Mouse (Mus musculus): ENCODE results near the gene Smok3c. TPM values are rescaled to one million over a fixed set of nuclear protein-coding genes. Genes with fewer than 3 reads are reported as not detected.
"Not testable (repeated sequence)": the region's sequence is repeated elsewhere in the genome, so short reads cannot be mapped to it uniquely, and the experiment has no call there.

The Smok3c gene
- not detected for total RNA-seq (2021)
- long read RNA-seq, experiment 1: 0 reads
- long read RNA-seq, experiment 2: 0 reads

DNA sequence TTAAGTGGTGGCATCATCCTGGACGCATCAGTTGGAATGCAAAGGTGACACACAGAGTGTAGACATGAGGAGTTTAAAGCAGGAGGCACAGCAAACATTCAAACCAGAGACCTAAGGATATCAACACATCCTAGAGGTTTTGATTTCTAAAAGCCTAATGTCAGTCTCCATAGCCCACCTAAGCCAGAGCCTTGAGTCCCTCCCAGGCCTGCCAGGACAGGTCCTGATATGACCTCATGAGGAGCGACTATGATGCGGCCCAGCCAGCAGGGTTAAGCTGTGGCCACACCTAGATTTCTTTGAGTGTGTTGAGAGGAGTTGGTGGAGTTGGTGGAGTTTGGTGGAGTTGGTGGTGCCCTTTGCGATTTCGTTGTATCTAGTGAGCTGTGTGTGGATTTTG lies at the start of gene Smok3c:
Smok3c (plus strand) TSS at position 301 of the 400 bp plus-strand sequence.
- DNase-seq: not testable (repeated sequence)

DNA sequence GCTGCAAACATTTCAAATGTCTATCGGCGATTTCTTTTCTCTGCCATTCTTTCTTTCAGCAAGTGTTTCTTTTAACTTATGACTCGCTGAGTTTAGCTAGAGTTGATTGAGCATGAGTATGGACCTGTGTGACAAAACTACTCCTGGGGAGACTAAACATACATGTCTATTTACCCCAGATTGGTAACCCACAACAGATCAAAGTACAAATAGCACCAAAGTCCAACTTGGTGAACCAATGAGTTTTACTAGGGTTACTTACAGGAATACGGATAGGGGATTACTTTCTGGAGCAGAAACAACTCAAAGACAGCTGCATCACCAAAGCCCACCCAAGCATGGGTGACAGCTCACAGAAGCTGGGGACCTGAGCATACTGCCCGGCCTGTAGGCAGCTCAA lies 43.6 kb upstream of the Smok3c start:
- DNase-seq: no peak

DNA sequence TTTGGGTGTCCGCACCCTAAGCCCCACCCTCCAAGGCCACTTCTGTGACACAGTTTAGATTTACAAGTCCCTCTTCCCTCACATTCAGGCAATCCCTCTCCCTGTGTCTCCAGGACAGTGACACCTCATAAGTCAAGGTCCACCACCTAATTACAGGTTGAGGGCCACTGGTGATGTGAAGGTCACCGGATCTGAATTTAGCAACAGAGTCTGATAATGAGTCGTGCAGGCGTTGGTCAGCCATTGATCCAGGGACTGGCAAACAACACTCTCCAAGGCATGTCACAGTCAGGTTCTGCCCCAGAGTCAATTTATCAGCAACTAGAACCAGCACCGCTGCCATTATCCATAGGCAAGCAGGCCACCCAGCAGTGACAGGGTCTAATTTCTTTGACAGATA lies 40.6 kb upstream of the Smok3c start:
- DNase-seq: no peak

DNA sequence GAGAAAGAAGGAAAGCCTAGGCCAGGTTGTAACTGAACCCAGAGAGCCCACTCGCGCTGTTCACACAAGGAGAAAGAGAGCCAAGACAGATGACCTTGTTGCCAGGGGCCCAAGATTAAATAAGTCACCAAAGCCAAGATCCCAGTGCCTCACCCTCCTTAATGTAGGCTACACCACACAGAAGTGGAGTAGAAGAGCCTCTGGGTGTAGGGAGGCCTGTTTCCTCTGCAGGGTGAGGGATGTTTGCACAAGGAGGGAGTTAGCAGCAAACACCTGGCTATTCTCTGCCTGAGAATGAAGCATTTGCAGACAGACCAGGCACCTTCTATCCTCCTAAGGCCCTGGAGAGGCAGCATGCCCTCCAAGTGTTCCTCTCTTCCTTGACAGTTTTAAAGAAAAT lies 36.5 kb upstream of the Smok3c start:
- no peak for DNase-seq

DNA sequence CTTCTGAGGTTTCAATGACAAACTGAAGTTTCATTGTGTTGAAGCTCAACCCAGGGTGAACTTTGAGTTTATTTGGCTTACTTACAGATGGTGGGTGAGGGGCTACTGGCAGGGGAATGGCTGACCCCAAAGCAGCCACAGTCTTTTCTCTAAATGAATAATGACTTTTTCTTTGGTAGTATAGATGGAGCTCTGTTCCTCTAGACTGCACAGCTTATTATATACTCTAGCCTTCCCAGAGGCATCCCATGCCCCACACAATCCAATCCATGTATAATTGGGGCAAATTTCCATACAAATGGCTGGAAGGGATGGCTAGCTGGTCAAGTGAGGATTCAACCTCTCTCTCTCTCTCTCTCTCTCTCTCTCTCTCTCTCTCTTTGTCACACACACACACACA lies 36.0 kb upstream of the Smok3c start:
- no peak for DNase-seq

DNA sequence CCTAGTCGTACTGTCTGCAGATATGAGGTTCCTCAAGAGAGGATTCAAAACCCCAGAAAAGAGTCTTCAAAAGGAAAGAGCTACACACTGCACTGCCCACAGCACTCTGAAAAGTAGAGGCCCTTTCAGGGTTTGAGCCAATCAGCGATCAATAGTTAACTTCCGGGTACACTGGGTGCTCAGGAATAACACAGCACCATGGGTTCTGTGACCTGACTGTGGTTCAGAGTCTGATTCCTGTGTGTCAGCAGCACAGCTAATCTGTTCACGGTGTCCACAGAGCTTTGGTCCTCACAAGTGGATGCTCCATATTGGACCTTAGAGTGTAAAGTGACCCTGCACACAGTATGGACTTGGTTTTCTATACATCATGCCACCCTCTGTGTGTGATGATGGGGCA lies 33.4 kb upstream of the Smok3c start:
- not testable (repeated sequence) for DNase-seq

DNA sequence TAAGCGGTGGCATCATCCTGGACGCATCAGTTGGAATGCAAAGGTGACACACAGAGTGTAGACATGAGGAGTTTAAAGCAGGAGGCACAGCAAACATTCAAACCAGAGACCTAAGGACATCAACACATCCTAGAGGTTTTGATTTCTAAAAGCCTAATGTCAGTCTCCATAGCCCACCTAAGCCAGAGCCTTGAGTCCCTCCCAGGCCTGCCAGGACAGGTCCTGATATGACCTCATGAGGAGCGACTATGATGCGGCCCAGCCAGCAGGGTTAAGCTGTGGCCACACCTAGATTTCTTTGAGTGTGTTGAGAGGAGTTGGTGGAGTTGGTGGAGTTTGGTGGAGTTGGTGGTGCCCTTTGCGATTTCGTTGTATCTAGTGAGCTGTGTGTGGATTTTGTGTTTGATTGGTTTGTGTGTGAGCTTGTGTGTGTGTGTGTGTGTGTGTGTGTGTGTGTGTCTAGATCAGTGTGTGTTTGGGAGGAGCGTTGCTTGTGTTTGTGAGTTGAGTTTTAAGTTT lies 32.0 kb upstream of the Smok3c start, which contains the start of the genes Smok3a and Smok3b:
Smok3a (plus strand) TSS at position 301 of the 519 bp plus-strand sequence.
Smok3b (plus strand) TSS at position 469 of the 519 bp plus-strand sequence.
- not testable (repeated sequence) for DNase-seq

DNA sequence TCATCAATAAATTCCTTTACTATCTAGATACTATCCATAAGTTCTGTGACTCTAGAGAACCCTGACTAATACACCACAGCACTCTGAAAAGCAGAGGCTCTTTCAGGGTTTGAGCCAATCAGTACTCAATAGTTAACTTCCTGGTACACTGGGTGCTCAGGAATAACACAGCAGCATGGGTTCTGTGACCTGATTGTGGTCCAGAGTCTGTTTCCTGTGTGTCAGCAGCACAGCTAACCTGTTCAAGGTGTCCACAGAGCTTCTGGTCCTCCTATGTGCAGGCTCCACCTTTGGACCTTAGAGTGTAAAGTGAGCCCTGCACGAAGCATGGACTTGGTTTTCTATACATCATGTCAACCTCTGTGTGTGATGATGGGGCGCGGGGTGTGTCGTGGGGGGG lies 20.8 kb downstream of the Smok3c start:
- no peak for DNase-seq

DNA sequence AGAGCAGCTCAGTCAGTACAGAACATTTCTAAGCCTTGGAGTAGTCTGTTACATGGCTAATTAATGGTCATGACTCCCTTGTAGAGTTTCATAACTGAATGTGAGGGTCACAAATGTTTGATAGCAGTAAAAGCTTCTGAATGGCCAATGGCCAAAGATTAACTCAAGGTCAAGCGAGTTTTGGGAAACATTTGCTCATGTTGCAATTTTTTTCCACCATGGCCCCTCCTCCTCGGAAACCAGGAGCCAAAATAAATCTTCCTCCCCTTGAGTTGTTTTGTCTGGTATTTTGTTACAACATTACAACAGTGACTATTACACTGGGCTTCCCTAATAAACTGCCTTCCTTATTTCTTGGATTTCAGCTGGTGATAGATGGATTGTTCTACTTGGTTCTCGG lies 22.7 kb downstream of the Smok3c start:
- no peak for DNase-seq

DNA sequence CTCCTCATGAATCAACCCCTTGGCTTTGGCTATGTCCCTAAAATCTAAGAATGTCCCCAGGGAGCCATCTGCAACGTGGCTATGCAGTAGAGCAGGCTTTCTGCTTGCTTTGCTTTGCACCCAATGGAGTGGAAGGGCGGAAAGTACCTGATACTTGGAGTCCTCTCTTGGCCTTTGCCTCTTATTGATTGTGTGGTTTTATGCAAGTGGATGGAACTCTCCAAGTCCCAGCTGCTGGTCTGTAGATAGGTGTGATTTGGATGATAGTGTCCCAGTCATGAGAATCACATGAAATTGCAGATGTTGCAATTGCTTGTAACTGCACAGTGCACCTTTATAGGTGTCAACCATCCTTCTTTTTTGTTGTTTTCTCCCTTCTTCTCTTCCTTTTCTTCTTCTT lies 23.2 kb downstream of the Smok3c start:
- DNase-seq: no peak

DNA sequence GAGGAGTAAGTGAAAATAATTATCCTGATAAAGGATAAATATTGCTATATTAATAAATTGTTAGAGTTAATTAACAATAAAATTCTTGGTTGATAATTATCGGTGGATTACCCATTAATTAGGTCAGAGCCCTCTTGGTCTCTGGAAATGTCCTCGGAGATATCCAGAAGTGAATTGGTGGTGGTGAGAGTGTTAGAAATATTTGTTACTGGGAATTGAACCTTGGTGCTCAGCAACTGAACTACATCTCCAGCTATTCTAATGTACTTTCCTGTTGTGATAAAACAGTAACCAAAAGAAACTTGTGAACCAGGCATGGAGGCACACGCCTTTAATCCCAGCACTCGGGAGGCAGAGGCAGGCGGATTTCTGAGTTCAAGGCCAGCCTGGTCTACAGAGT lies 27.5 kb downstream of the Smok3c start:
- DNase-seq: no peak

DNA sequence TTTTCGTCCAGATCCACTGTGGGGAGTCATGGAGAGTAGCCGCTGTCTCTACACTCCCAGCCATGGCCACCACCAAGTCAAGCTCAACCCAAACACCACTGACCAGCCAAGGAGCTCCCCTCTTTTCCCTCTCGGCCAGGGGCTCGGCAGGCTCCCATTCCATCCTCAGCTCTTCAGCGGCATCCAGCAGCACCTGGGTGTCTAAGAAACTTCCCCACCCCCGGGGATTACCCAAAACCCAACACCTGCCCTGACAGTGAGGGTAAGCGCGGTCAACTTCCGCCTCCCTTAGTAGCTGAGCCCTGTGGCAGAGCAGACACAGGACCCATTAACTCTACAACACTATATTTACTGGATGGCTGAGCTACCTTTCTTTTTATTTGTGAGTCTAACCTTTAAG lies 28.5 kb downstream of the Smok3c start:
- DNase-seq: no peak

DNA sequence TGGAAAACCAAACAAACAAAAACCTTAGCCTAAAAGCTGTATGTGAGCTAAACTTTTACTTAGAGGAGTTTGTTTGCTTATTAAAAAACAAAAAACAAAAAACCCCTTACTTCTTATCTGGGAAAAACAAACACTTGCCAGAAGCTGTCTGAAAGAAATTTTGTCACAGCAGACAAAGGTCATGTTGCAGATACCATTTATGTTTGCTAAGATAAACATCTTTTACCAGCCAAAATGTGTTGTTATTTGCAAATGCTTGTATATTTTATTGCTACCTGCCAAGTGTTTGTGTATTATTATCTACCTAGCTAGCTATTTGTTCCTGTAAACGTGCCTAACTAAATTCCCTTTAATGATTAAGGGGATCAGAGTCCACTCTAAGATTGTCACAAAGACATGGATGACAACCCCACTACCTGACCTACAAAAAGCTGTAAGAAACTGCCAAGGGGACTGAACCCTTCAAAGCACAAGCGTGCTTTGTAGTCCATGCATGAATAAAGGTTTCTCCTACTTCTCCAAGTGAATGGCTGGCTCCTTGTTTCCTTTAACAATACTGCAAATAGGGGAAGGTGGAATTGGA lies 30.4 kb downstream of the Smok3c start:
- DNase-seq: no peak

DNA sequence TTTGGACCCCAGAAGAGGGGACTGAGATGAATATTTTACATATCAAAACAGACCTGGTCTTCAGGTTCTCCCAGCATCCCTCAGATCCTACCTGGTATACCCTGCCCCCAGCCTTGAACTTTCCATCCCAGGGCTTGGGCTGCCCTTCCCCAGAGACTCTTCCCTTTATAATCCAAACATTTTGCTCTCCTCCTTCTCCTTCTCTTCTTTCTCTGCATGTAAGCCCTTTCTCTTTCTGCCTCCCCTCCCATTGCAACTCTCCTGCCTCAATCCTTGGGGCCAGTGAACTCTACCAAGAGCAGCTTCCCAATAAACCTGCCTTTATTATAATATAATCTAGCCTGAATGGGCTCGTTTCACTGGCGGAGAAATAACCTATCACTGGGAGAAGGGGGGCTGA lies 30.9 kb downstream of the Smok3c start:
- no peak for DNase-seq

DNA sequence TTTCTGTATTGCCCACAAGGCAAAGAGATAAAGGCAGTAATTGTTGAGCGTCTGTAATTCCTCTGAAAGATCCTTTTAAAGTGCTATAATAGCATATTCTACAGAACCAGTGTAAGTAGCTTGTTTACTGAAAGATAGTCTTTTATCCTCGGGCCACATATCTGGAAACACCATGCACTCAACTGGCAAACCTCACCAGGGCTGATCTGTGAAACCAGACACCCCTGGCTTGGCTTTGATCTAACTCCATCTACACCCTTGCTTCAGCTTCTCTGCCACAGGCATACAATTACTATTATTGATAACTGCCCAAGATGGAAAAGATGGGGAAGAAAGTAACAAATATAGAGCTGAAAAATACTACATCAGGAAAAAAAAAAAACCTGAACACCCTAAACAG lies 31.5 kb downstream of the Smok3c start:
- no peak for DNase-seq

DNA sequence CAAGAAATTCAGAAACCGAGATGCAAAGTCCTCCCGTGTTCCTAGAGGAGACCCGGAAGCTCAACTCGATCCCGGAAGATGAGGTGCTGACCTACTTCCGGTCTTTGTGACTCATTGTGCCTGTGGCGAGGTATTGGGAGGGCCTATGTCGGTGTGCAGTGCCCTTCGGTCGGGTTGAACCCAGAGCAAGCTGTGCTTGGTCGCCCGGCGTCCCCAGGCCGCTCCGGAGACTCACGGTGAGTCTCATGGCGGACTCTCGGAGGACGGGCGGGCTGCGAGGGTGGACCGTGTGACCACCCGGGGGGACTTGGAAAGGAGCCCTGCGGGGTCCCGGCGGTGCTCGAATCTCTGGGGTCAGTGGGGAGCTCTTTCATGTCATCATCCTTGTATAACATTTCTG lies 32.0 kb downstream of the Smok3c start, which contains the start of gene Zkscan1:
Zkscan1 (plus strand) TSS at position 89 of the 400 bp plus-strand sequence.
- peak; percentile 74 for DNase-seq

DNA sequence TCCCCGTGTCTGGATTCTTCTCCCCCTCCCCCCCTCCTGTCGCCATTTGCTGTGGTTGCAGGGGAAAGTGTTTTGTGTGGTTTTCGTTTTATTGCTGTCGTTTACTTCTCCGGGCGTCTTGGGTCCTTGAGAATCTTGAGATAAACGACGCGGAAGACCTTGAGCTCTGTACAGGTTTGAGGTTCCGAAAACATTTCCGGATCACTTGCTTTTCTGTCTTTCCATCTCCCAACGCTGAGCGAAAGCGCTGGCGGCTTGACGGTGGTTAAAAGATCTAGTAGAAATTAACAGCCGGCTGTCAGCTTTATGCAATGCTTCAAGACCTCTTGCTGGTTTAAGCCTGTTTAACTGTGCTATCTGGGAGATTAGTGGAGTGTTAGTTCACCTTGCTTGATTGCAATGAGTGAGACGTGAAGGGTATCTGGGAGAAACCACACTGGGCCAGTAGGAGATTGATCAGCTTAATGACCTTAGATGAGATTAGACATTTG lies 32.5 kb downstream of the Smok3c start:
- DNase-seq: no peak

DNA sequence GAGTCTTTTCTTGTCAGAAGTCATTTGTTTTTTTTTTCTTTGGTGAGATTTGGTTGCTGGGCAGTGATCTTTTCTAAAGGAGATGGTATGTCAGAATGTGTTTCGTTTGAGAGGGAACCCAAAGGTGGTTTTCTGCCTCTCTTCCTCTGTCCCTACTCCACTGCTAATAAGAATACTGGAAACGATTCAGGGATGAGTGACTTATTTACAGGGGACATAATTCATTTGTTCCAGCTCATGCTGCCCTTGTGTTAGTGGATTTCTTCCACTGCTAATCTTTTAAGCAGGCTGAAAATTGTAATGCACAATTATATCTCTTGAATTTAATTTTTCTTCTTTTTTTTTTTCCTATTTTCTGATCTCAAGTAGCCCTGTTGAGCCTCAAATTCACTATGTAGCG lies 33.8 kb downstream of the Smok3c start:
- DNase-seq: no peak

DNA sequence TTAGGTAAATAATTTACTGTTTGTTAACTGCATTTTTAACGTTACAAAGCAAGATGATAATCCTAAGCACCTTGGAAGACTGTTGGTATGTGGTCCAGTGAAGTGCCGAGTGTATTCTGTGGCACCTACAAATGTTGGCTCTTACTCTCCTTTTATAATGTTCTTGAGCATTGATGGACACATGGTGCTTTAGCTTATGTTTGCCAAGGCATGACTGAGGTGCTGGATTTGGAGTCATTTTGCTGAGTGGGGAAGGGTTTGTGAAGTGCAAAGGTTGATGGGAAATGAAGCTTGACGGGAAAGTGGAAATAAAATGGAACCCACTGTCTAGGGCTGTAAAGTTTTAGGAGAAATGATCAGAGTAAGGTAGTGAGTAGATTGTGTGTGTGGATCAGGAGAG lies 35.4 kb downstream of the Smok3c start:
- no peak for DNase-seq

DNA sequence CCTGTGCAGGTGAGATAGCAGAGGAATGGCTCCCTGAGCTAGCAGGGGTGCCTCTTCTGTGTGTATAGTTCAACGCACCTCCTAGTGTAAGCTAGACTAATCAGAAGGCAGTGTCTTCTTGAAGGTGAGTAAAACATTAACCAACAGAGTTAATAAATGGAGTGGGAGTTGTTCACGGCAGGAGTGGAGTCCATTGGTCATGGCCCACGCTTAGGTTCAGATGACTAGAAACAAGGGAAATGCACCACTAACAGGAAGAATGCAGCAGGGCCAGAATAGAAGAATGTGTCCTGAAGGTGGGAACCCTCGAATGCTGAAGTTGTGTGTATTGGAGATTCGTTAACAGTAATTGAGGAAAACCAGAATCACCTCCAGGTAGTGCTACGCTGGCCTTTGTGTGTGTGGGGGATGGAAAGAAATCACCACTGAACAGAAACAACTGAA lies 36.1 kb downstream of the Smok3c start:
- DNase-seq: no peak

DNA sequence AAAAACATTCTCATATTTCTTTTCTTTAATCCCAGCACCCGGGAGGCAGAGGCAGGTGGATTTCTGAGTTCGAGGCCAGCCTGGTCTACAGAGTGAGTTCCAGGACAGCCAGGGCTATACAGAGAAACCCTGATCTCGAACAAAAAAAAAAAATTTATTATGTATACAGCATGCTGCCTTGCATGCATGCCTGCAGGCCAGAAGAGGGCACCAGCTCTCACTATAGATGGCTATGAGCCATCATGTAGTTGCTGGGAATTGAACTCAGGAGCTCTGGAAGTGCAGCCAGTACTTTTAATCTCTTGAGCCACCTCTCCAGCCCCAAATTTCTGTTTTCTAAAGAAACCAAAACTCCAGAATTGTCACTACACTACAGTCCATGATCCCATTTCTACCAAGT lies 37.3 kb downstream of the Smok3c start:
- DNase-seq: no peak

DNA sequence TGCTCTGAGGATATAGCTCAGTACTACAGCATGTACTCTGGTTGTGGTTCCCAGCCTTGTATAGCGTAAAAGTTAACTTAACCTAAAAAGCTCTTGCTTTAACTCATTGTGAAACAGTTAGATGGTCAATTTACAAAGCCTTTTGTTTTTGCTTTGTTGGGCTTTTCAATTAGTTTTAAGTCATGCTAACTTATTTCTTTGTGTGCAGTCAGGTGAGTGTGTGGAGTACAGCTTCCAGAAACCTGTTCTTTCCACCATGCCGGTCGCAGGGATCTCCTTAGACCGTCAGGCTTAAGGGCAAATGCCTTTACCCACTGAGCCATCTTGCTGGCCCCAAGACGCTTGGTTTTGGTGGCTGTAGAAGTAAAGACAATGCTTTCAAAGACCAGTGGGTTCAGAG lies 37.7 kb downstream of the Smok3c start:
- DNase-seq: no peak

DNA sequence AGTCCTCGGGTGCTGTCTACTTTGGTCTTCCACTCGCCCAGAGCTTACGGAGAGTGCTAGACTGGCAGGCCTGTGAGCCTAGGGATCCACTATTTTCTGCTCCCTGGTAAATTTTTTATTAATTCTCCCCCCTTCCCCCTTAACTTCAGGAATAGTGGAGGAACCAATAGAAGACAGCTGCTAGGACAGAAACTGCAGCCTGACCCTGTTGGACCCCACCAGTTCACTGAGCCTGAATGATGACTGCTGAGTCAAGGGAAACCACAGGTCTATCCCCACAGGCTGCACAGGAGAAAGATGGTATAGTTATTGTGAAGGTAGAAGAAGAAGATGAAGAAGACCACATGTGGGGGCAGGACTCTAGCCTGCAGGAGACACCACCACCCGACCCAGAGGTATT lies 39.8 kb downstream of the Smok3c start:
- no peak for DNase-seq

DNA sequence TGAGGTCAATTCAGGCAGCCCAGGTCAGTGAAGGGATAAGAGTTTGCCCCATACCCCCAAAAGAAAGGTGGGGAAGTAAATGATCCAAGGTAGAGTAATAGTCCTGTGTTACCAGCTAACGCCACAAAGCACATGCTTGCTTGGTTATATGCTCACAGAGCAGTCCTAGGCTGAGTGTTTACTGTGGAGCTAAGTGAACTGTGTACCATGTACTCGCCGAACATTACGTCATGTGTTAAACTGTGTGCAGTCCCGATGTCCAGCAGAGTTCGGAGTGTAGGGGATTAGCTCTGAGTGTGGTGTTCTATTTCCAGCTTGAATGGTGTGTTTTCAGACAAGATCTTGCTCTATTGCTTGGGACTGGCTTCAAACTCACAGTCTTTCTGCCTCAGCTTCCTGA lies 41.5 kb downstream of the Smok3c start:
- DNase-seq: no peak
